ENCODE assay signal across 25 mouse cellular contexts in genomic region chr6:34168834-34169233, GRCm38 (mm10).
"Had no signal": no experiment of that assay in that cellular context is flagged by ENCODE, and none has a peak within 500 bp of the region (broad histone marks: within the 10 kb centered on the region; RNA-seq: fewer than 3 reads in every experiment).

No protein-coding gene starts in this region.

- H3K4me1 ChIP-seq: hindbrain, embryonic 15.5 days; intestine, embryonic 15.5 days; limb, embryonic 10.5 days; limb, embryonic 12.5 days; liver, embryonic 13.5 days; liver, embryonic 15.5 days had no signal

- H3K27me3 ChIP-seq: heart, embryonic 12.5 days; hindbrain, embryonic 13.5 days; hindbrain, embryonic 15.5 days; intestine, embryonic 15.5 days; kidney, embryonic 15.5 days; limb, embryonic 12.5 days; liver, embryonic 13.5 days; liver, embryonic 15.5 days had no signal

- H3K9me3 ChIP-seq: heart, embryonic 10.5 days; heart, embryonic 12.5 days; hindbrain, embryonic 13.5 days; hindbrain, embryonic 15.5 days; intestine, embryonic 15.5 days; kidney, embryonic 15.5 days; limb, embryonic 10.5 days; limb, embryonic 12.5 days; liver, embryonic 13.5 days; liver, embryonic 15.5 days had no signal

- H3K4me2 ChIP-seq: heart, embryonic 12.5 days; hindbrain, embryonic 13.5 days; hindbrain, embryonic 15.5 days; intestine, embryonic 15.5 days; kidney, embryonic 15.5 days; limb, embryonic 12.5 days; liver, embryonic 11.5 days; liver, embryonic 13.5 days; liver, embryonic 15.5 days had no signal

- ATAC-seq: inflammation-experienced regulatory T-cells, adult 6 months; intestine, embryonic 15.5 days; intestine, postnatal 0 days had no signal

- DNase-seq: gastrocnemius, postnatal 14 days; heart, adult 18-20 months; heart, postnatal 10 days; heart, postnatal 4 days; kidney, adult 18-20 months; kidney, adult 9 months; kidney, postnatal 14 days; kidney, postnatal 36 days; layer of hippocampus, adult 9-11 months; layer of hippocampus, postnatal 36 days; liver; liver, embryonic 13.5 days had no signal

- H3K27ac ChIP-seq: heart, embryonic 10.5 days; hindbrain, embryonic 13.5 days; hindbrain, embryonic 15.5 days; intestine, embryonic 15.5 days; kidney, embryonic 15.5 days; kidney, postnatal 0 days; limb, embryonic 10.5 days; limb, embryonic 12.5 days; liver, embryonic 13.5 days; liver, embryonic 15.5 days had no signal

- H3K9ac ChIP-seq: heart, embryonic 12.5 days; hindbrain, embryonic 13.5 days; hindbrain, embryonic 15.5 days; intestine, embryonic 15.5 days; kidney, embryonic 15.5 days; limb, embryonic 12.5 days; liver, embryonic 13.5 days; liver, embryonic 15.5 days had no signal

- H3K4me3 ChIP-seq: heart, embryonic 10.5 days; heart, embryonic 12.5 days; hindbrain, embryonic 13.5 days; hindbrain, embryonic 15.5 days; intestine, embryonic 15.5 days; kidney, embryonic 15.5 days; limb, embryonic 10.5 days; limb, embryonic 12.5 days; liver, embryonic 13.5 days; liver, embryonic 15.5 days had no signal
